Mouse (Mus musculus): ENCODE data around the gene Vldlr. TPM values are rescaled to one million over a fixed set of nuclear protein-coding genes. Genes with fewer than 3 reads are reported as not detected.

The Vldlr gene
- 36.4 and 37.8 TPM in 2 replicates for polyA plus RNA-seq (2015; fragmentation: Nextera tagmentation; extraction: Ambion mirVana)

DNA sequence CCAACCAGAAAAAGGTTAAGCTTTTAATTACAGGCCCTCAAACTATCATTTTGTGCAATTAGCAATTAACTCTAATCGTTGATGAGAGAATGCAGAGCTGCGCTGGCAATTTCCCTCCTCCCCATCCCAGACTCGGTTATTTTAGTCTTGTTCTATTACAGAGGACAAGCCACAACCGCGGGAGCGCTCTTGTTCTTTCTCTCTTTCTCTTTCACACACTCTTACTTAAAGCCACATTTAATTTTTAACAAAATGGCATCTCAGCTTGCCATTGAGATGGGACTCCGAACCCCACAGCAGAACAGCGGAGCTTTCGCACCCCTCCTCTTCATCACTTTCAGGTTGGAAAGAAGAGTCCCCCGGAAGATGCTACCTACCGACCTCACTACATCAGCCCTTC is at the start of gene Vldlr:
Gene Vldlr, plus strand, starts transcription at position 167 of the 400 bp plus-strand sequence.
- 6% methylated on average over 11 of the region's 11 CpGs for WGBS
- no peak for ATAC-seq (ENCODE audit: low read depth)

DNA sequence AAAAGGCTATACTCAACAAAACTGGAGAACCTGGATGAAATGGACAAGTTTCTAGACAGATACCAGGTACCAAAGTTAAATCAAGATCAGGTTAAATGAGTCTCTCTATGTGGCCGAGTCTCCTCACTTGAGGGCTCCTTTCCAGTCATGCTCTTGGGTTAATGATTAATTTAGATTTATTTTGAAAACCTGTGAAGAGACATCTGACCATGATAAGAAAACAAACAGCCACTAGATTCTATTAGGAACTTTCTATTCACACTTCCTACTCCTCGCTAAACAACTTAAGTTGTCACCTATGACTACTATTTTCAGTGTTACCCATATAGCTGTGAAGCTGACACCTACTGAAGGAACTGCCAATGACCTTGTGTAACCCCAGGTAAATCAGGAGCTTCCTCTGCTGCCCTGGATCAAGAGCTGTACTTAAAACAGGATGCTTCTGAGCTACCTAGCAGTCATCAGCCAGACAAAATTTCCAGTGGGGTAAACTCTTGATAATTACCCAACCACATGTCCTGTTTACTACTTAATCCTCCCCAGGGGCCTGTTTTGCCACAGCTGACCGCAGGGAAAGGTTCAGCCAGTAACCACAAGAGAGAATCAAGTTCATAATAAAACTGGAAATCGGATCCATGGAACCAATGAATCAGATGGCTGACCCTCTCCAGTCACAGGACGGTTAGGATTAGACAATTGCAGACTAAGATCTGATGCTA is 48.5 kb upstream of the Vldlr start:
- H3K27ac ChIP-seq (ENCODE audit: low read length), result no peak overlapping the region
- WGBS, result 76% methylated on average over 5 of the region's 5 CpGs
- H3K4me3 ChIP-seq (ENCODE audit: low read length), result no peak overlapping the region

More for the DNA sequence above, at the start of gene Vldlr:
- no peaks in the 10 kb centered on the region for H3K9me3 ChIP-seq (ENCODE audit: control insufficient read depth, low read length)
- peak within 1 kb of the TSS; percentile 65 for H3K4me3 ChIP-seq (ENCODE audit: low read length)
- H3K27me3 ChIP-seq (ENCODE audit: control insufficient read depth, insufficient read depth, low read depth, low read length), result peaks cover 7% of the 10 kb centered on the region
- H3K27ac ChIP-seq (ENCODE audit: low read length), result peak within 1 kb of the TSS; percentile 80
- H3K4me2 ChIP-seq (ENCODE audit: low read depth, low read length), result peak within 1 kb of the TSS; percentile 94
- no peaks in the 10 kb centered on the region for H3K36me3 ChIP-seq (ENCODE audit: control insufficient read depth, insufficient read depth, low read length)
- H3K4me1 ChIP-seq (replicated peaks; ENCODE audit: control insufficient read depth, insufficient read depth, low read length), result peaks cover 11% of the 10 kb centered on the region
- H3K9ac ChIP-seq (ENCODE audit: low read length), result peak within 1 kb of the TSS; percentile 84

DNA sequence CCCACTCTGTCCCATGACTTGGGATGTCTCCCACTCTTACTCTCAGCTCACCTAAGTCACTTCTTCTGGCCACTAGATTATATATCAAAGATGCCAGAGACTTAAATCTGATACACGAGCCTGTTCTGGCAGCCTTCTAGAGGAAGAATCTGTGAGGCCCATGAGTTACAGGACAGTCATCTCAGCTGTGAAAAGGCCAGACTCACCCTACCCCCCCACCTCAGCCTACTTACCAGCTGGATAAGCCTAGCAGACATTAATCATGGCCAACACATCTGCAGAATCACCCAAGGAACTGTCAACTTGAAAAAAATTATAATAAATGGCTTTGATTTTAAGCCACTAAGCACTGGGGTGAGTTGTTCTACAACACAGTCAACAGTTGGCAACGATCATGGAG is 42.4 kb upstream of the Vldlr start:
- Histone ChIP-seq H3K27me3 (ENCODE audit: control insufficient read depth, insufficient read depth, low read depth, low read length) (no peaks in the 10 kb centered on the region), H3K36me3 (ENCODE audit: control insufficient read depth, insufficient read depth, low read length) (no peaks in the 10 kb centered on the region), H3K4me3 (ENCODE audit: low read length) (no peak overlapping the region), H3K9me3 (ENCODE audit: control insufficient read depth, low read length) (no peaks in the 10 kb centered on the region), H3K27ac (ENCODE audit: low read length) (no peak overlapping the region), H3K9ac (ENCODE audit: low read length) (no peak overlapping the region), H3K4me2 (ENCODE audit: low read depth, low read length) (no peak overlapping the region), H3K4me1 (replicated peaks; ENCODE audit: control insufficient read depth, insufficient read depth, low read length) (no peaks in the 10 kb centered on the region; the same call in 1 of the 2 replicates)
- no peak for ATAC-seq (ENCODE audit: low read depth)
- whole genome bisulfite sequencing, result 53% methylated on average over 2 of the region's 2 CpGs

More for the DNA sequence above, 48.5 kb upstream of the Vldlr start:
- no peaks in the 10 kb centered on the region for H3K9me3 ChIP-seq (ENCODE audit: control insufficient read depth, low read length)
- H3K27me3 ChIP-seq (ENCODE audit: control insufficient read depth, insufficient read depth, low read depth, low read length), result no peaks in the 10 kb centered on the region
- H3K4me2 ChIP-seq (ENCODE audit: low read depth, low read length), result no peak overlapping the region
- ATAC-seq (ENCODE audit: low read depth), result no peak
- H3K36me3 ChIP-seq (ENCODE audit: control insufficient read depth, insufficient read depth, low read length), result no peaks in the 10 kb centered on the region
- H3K4me1 ChIP-seq (replicated peaks; ENCODE audit: control insufficient read depth, insufficient read depth, low read length), result no peaks in the 10 kb centered on the region
- no peak overlapping the region for H3K9ac ChIP-seq (ENCODE audit: low read length)

DNA sequence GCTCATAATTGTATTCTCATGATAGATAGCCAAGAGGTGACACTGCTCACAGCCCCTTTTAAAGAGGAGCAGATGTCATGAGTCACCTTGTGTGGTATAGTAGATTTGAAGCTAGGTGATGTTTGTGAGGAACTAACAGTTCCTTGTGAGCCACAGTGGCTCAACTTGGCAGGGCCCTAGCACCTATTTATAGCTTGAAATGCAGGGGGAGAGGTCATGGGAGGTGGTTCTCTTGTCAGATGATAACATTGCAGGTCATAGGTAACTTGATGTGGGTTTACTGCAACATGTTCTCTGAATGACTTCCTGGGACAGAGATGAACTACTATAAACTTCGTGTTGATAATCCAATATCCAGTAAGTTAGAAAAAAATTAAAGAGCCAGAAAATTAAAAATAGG is 40.7 kb upstream of the Vldlr start:
- no peak for ATAC-seq (ENCODE audit: low read depth)
- 64% methylated on average over 1 of the region's 1 CpGs for WGBS
- Histone ChIP-seq H3K9me3 (ENCODE audit: control insufficient read depth, low read length) (no peaks in the 10 kb centered on the region), H3K36me3 (ENCODE audit: control insufficient read depth, insufficient read depth, low read length) (no peaks in the 10 kb centered on the region), H3K4me3 (ENCODE audit: low read length) (no peak overlapping the region), H3K27ac (ENCODE audit: low read length) (no peak overlapping the region), H3K9ac (ENCODE audit: low read length) (no peak overlapping the region), H3K27me3 (ENCODE audit: control insufficient read depth, insufficient read depth, low read depth, low read length) (no peaks in the 10 kb centered on the region), H3K4me1 (replicated peaks; ENCODE audit: control insufficient read depth, insufficient read depth, low read length) (peaks cover 6% of the 10 kb centered on the region), H3K4me2 (ENCODE audit: low read depth, low read length) (no peak overlapping the region)

DNA sequence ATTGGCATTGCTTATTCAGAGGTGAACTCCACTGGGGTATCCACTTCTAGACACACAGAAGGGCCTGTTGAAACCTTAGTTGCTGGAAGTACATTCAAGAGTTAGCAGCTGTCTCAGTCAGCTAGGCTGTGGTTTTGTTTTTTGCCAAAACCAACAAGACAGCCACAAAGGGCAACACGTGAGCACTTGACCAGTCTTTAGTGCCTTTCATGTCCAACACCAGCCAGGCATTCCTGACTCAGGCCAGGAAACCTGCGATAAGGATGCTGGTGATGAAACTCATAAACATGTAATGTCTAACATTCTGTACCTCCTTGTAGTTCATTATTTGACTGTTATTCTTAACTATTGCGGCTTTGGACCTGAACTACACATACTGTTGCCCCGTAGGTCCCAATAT is 39.7 kb upstream of the Vldlr start:
- no peak for ATAC-seq (ENCODE audit: low read depth)
- H3K9me3 ChIP-seq (ENCODE audit: control insufficient read depth, low read length), result no peaks in the 10 kb centered on the region
- H3K9ac ChIP-seq (ENCODE audit: low read length), result no peak overlapping the region
- no peaks in the 10 kb centered on the region for H3K27me3 ChIP-seq (ENCODE audit: control insufficient read depth, insufficient read depth, low read depth, low read length)
- no peak overlapping the region for H3K27ac ChIP-seq (ENCODE audit: low read length)
- 78% methylated on average over 4 of the region's 4 CpGs for WGBS
- H3K4me1 ChIP-seq (replicated peaks; ENCODE audit: control insufficient read depth, insufficient read depth, low read length), result peaks cover 12% of the 10 kb centered on the region
- H3K36me3 ChIP-seq (ENCODE audit: control insufficient read depth, insufficient read depth, low read length), result no peaks in the 10 kb centered on the region
- no peak overlapping the region for H3K4me3 ChIP-seq (ENCODE audit: low read length)
- no peak overlapping the region for H3K4me2 ChIP-seq (ENCODE audit: low read depth, low read length)

DNA sequence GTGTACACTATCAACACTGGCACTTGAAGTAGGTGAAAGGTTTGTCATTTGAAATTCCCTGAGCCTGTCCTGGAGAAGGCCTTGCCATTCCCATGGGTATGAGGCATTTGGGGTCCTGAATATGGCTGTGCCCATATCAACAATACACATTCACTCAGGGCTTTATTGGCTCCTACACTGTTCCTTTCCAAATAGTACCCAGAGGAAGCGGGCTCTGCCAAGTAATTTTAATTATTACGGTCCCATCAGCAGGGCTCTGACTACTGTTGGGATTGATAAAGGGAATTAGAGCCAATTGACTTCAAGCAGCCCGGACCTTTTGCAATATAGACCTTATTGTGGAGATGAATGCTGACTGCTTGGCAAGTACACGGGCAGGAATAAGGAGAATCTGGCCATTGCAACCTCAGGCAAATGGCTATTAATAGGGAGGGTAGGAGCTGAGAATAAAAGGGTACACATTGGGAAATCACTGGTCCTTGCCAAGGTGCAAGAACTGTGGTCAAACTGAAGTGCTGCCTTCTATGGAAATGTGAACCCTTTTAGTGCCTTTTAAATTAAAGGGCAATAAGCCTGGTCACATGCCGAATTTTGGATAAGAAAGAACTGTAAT is 38.0 kb upstream of the Vldlr start:
- Histone ChIP-seq H3K4me3 (ENCODE audit: low read length) (no peak overlapping the region), H3K36me3 (ENCODE audit: control insufficient read depth, insufficient read depth, low read length) (no peaks in the 10 kb centered on the region), H3K27ac (ENCODE audit: low read length) (no peak overlapping the region), H3K4me2 (ENCODE audit: low read depth, low read length) (no peak overlapping the region), H3K9me3 (ENCODE audit: control insufficient read depth, low read length) (no peaks in the 10 kb centered on the region), H3K27me3 (ENCODE audit: control insufficient read depth, insufficient read depth, low read depth, low read length) (no peaks in the 10 kb centered on the region), H3K9ac (ENCODE audit: low read length) (no peak overlapping the region), H3K4me1 (replicated peaks; ENCODE audit: control insufficient read depth, insufficient read depth, low read length) (peaks cover 12% of the 10 kb centered on the region)
- ATAC-seq (ENCODE audit: low read depth), result no peak
- 83% methylated on average over 5 of the region's 5 CpGs for WGBS

DNA sequence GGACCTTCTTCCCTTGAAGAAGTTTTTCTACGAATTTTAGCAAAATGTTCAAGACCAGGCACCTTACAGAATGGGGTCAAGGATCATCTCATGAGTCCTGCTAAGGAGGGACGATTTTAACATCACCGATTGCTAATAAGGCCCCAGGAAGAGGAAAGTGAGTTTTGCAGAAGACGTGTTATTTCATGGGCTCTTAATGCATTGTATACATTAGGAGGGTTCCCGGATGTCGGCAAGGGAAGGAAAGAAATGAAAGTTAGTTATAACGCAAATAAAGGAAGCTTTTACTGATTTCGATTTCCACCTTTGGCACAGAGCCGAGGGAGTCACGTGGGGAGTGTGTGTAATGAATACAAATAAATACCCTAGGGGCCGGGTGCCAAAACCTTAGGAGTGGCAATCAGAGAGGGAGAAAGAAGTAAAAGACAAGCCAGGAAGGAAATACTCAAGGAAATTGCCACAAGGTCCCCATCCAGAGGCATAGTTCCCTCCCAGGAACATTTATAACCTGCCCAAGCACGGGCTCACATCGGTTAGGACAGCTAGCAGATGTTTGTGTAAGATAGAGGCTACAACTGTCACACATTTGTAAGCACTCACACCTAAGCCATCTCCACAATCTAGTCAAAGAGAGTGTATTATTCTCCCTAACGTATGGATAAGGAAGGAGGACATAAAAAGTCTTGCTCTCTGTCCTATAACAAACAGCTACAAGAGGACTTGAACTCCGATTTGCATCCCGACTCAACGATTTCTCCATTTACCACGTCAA is 35.7 kb upstream of the Vldlr start:
- peaks cover 12% of the 10 kb centered on the region for H3K4me1 ChIP-seq (replicated peaks; ENCODE audit: control insufficient read depth, insufficient read depth, low read length)
- WGBS, result 26% methylated on average over 18 of the region's 18 CpGs
- no peaks in the 10 kb centered on the region for H3K9me3 ChIP-seq (ENCODE audit: control insufficient read depth, low read length)
- peak overlapping the region; percentile 33 for H3K27ac ChIP-seq (ENCODE audit: low read length)
- no peaks in the 10 kb centered on the region for H3K36me3 ChIP-seq (ENCODE audit: control insufficient read depth, insufficient read depth, low read length)
- H3K27me3 ChIP-seq (ENCODE audit: control insufficient read depth, insufficient read depth, low read depth, low read length), result no peaks in the 10 kb centered on the region
- H3K4me3 ChIP-seq (ENCODE audit: low read length), result no peak overlapping the region
- peak overlapping the region; percentile 39 for H3K4me2 ChIP-seq (ENCODE audit: low read depth, low read length)
- peak; percentile 79 for ATAC-seq (ENCODE audit: low read depth)
- H3K9ac ChIP-seq (ENCODE audit: low read length), result peak overlapping the region; percentile 4; the same call in 1 of the 2 replicates

DNA sequence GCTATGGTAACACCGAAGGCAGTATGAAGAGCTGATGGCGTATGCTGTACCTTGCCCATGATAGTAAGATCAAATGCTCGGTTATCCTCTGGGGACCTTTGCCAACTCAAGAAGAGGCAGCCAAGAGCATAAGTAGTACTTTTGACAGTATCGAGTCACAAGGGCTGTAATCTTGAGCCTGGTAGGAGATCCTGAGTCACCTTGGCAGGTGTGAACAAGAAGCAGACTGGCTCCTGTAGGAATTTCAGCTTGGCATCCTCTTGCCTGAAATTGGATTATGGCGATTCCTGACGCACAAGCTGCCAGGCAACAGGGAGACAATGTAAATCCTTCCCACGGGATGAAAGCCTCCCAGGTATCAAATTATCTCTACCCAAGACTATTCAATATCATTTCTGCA is 32.8 kb upstream of the Vldlr start:
- Histone ChIP-seq H3K9ac (ENCODE audit: low read length) (no peak overlapping the region), H3K9me3 (ENCODE audit: control insufficient read depth, low read length) (no peaks in the 10 kb centered on the region), H3K4me1 (replicated peaks; ENCODE audit: control insufficient read depth, insufficient read depth, low read length) (peaks cover 12% of the 10 kb centered on the region), H3K27ac (ENCODE audit: low read length) (no peak overlapping the region), H3K4me2 (ENCODE audit: low read depth, low read length) (no peak overlapping the region), H3K4me3 (ENCODE audit: low read length) (no peak overlapping the region), H3K27me3 (ENCODE audit: control insufficient read depth, insufficient read depth, low read depth, low read length) (no peaks in the 10 kb centered on the region), H3K36me3 (ENCODE audit: control insufficient read depth, insufficient read depth, low read length) (no peaks in the 10 kb centered on the region)
- ATAC-seq (ENCODE audit: low read depth), result no peak
- 88% methylated on average over 7 of the region's 7 CpGs for whole genome bisulfite sequencing

DNA sequence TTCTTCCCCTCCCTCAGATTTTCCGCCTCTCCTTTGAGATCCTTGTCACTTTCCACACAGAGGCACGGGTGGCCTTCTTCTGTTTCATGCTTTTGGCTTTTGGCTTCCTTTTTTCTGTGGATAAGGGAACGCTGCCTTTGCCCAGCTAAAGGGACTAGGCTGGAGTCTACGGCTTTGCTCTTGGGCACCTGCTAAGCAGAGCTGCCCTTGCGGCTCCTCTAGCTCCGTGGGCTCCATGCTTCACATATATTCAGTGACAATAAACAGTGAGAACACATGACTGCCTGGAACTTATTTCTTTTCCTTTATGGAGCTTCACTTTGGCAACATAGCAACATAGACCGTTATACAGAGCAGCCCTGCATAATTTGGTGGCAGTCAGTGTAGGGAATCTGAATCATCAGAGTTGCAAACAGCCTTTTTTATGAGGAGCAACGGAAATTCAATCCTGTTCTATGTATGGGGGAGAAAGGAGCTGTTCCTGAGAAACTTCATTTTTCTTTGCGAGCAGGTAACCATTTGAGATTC is 12.5 kb upstream of the Vldlr start:
- H3K9ac ChIP-seq (ENCODE audit: low read length), result no peak overlapping the region
- WGBS, result 80% methylated on average over 9 of the region's 9 CpGs
- ATAC-seq (ENCODE audit: low read depth), result no peak

More for the DNA sequence above, 12.5 kb upstream of the Vldlr start:
- H3K4me3 ChIP-seq (ENCODE audit: low read length), result no peak overlapping the region
- H3K4me1 ChIP-seq (replicated peaks; ENCODE audit: control insufficient read depth, insufficient read depth, low read length), result no peaks in the 10 kb centered on the region
- no peaks in the 10 kb centered on the region for H3K27me3 ChIP-seq (ENCODE audit: control insufficient read depth, insufficient read depth, low read depth, low read length)
- no peaks in the 10 kb centered on the region for H3K36me3 ChIP-seq (ENCODE audit: control insufficient read depth, insufficient read depth, low read length)
- no peak overlapping the region for H3K4me2 ChIP-seq (ENCODE audit: low read depth, low read length)
- H3K9me3 ChIP-seq (ENCODE audit: control insufficient read depth, low read length), result no peaks in the 10 kb centered on the region
- no peak overlapping the region for H3K27ac ChIP-seq (ENCODE audit: low read length)
